Mouse (Mus musculus) heart, postnatal 0 days (tissue): Measurements from ENCODE around the gene Fam163a. TPM values are rescaled to one million over a fixed set of nuclear protein-coding genes. Genes with fewer than 3 reads are reported as not detected.
A peak's percentile ranks its signal among the peaks of the same experiment; 100 is the strongest.

ENCODE experiments used
- ATAC-seq: fragments of 200-750 bp; cut with Nextera tagmentation; 2 replicates; pipeline ENCODE4 v1.8.0; 2017; ENCODE audit warnings: low read depth, moderate number of reproducible peaks, moderate library complexity; ENCODE audit not compliant: insufficient read depth
- DNase-seq: peaks from one replicate; pipeline ENCODE4 v3.0.0-alpha.2; 2016; ENCODE audit warnings: low spot score
- H3K27ac ChIP-seq: fragments of 300-500 bp; sonication (generic); 2 replicates; pipeline ENCODE4 v1.5.1; 2014; ENCODE audit warnings: low read depth, mild to moderate bottlenecking
- H3K27me3 ChIP-seq: fragments of 300-500 bp; sonication (generic); 2 replicates; pipeline ENCODE4 v1.6.1; 2014; ENCODE audit warnings: low read length, mixed read lengths; ENCODE audit not compliant: control insufficient read depth, insufficient read depth
- H3K36me3 ChIP-seq: fragments of 300-500 bp; sonication (generic); replicated peaks from 2 replicates; pipeline ENCODE4 v1.6.1; 2014; ENCODE audit warnings: low read length, mixed read lengths; ENCODE audit not compliant: control insufficient read depth, insufficient read depth
- H3K4me1 ChIP-seq: fragments of 300-500 bp; sonication (generic); 2 replicates; pipeline ENCODE4 v1.6.1; 2014; ENCODE audit warnings: antibody characterized with exemption; ENCODE audit not compliant: control insufficient read depth, insufficient read depth
- H3K4me2 ChIP-seq: fragments of 300-500 bp; sonication (generic); 2 replicates; pipeline ENCODE4 v1.6.1; 2014; ENCODE audit warnings: low read depth, mild to moderate bottlenecking, low read length, moderate library complexity
- H3K4me3 ChIP-seq: fragments of 300-500 bp; sonication (generic); 2 replicates; pipeline ENCODE4 v1.5.1; 2014; ENCODE audit warnings: low read depth, low read length
- H3K9ac ChIP-seq: fragments of 300-500 bp; sonication (generic); replicated peaks from 2 replicates; pipeline ENCODE4 v1.6.1; 2014; ENCODE audit warnings: low read depth, low read length, mixed read lengths
- H3K9me3 ChIP-seq: fragments of 300-500 bp; sonication (generic); replicated peaks from 2 replicates; pipeline ENCODE4 v1.6.1; 2016; ENCODE audit warnings: low read length; ENCODE audit not compliant: control insufficient read depth
- CTCF ChIP-seq: IDR thresholded peaks from 2 replicates; pipeline ENCODE4 v1.5.1; 2016; ENCODE audit warnings: antibody characterized with exemption, control low read depth, low read depth
- EP300 ChIP-seq: IDR thresholded peaks from 2 replicates; pipeline ENCODE4 v1.6.1; 2016; ENCODE audit warnings: antibody characterized with exemption, low read depth
- WGBS: fragments of 180-500 bp; shearing (Covaris S2); extraction: QIAGEN DNeasy Blood & Tissue Kit; methylation state at CpG from one replicate; pipeline ENCODE4 v1.1.7; 2014; 5-methylcytosine and 5-hydroxymethylcytosine counted together
- polyA plus RNA-seq: library from polyadenylated mRNA; unstranded; fragments of >200 nt; fragmentation: Nextera tagmentation; extraction: Ambion mirVana; gene quantifications from 2 replicates; pipeline ENCODE4 v1.2.1, GENCODE M21; 2015
- total RNA-seq: library from RNA; depleted of rRNA; stranded (reverse); fragments of >200 nt; gene quantifications from 2 replicates; pipeline ENCODE4 v1.2.3, GENCODE M21; 2014; ENCODE audit warnings: low replicate concordance

Gene Fam163a
- total and polyA plus RNA-seq, 2 experiments from 2014 or later: 1.6 to 1.8 TPM

DNA sequence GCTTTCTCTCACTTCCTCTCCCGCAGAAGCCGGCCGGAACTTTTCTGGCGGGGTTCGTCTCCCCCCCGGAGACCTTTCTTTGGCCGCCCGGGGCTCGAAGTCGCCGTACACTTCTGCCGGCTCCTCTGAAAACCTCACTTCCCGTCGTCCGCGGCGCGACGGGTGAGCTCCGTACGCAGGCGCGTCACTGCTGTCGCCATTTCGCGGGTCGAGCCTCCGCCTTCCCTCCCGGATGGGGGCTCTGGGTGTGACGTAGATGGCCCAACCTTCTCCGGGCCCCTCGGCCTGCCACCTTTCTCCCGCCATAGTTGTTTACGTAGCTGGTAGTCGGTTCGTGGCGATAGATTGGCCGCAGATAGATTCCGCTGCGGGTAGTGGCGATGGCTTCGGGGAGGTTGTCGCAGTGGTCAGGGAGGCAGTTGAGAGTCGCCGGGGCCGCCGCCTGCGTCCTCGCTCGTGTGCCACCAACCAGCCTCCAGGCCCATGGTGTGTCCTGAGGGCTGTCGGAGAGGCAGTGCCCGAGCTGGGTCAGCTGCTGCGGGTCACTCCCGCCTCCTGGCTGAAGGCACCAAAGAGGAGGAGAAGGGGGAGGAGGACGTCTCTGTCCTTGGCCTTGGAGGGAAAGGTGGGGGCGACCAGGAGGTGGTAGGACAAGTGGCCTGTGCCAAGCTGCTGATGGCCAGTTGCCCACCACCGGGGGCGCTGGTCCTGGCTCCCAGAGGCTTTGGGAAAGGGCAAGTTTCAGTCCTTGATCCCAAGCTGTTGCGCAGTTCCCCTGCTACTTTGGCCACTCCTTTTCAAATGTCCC is 168.7 kb downstream of the Fam163a start, which contains the start of gene Tor1aip1:
TSS of gene Tor1aip1 (minus strand) at position 551 of the 808 bp plus-strand sequence.
- WGBS: 0% methylated on average over 59 of the region's 59 CpGs
- DNase-seq: peak; percentile 98
- H3K4me1 ChIP-seq: peaks cover 6% of the 10 kb centered on the region

GRCm38 (mm10) chr1:156035269-156035929 is 169.4 kb downstream of the Fam163a start, which contains the start of gene Tor1aip2:
Gene Tor1aip2, plus strand, starts transcription at chr1:156035403.
- peaks cover 34% of the 10 kb centered on the region for H3K36me3 ChIP-seq
- TF ChIP-seq EP300 (no peak), CTCF (no peak)
- peak within 1 kb of the TSS; percentile 67 for H3K4me2 ChIP-seq
- H3K27ac ChIP-seq: peak within 1 kb of the TSS; percentile 100
- peaks cover 6% of the 10 kb centered on the region for H3K4me1 ChIP-seq
- peak within 1 kb of the TSS; percentile 94 for H3K9ac ChIP-seq
- no peaks in the 10 kb centered on the region for H3K9me3 ChIP-seq
- WGBS: 0% methylated on average over 40 of the region's 59 CpGs
- no peaks in the 10 kb centered on the region for H3K27me3 ChIP-seq
- peak within 1 kb of the TSS; percentile 93 for H3K4me3 ChIP-seq
- DNase-seq (peak; percentile 78), ATAC-seq (peak; percentile 49)

More for the DNA sequence above, 168.7 kb downstream of the Fam163a start, which contains the start of gene Tor1aip1:
- H3K27me3 ChIP-seq: no peaks in the 10 kb centered on the region
- peak; percentile 90 for ATAC-seq
- no peaks in the 10 kb centered on the region for H3K9me3 ChIP-seq
- H3K27ac ChIP-seq: peak within 1 kb of the TSS; percentile 100
- peak within 1 kb of the TSS; percentile 67 for H3K4me2 ChIP-seq
- peaks cover 28% of the 10 kb centered on the region for H3K36me3 ChIP-seq
- peak within 1 kb of the TSS; percentile 94 for H3K9ac ChIP-seq
- TF ChIP-seq CTCF: peak; percentile 89
- TF ChIP-seq EP300: peak; percentile 78
- peak within 1 kb of the TSS; percentile 93 for H3K4me3 ChIP-seq

DNA sequence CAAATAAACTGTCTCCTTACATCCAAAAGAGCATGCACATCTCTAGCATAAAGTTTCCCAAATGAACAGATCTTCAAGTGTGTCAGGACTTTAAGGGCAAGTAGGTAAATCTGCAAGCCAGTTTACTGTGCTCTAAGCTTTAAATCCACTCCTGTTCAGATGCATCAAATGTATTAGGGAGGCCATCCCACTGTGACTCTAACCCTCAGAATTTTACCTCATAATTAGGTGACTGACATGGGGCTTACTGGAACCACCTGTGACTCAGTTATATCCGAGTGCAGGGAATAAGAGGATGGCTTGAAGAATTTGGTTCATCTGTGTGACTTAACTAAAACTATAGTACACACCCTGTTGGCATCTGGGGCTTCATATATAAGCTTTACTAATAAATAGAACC is 170.2 kb downstream of the Fam163a start:
- Histone ChIP-seq H3K9ac (peak overlapping the region; percentile 94), H3K4me1 (peaks cover 6% of the 10 kb centered on the region), H3K9me3 (no peaks in the 10 kb centered on the region), H3K4me2 (peak overlapping the region; percentile 67), H3K27ac (peak overlapping the region; percentile 20; the same call in 1 of the 2 replicates), H3K27me3 (no peaks in the 10 kb centered on the region), H3K36me3 (peaks cover 42% of the 10 kb centered on the region), H3K4me3 (peak overlapping the region; percentile 93)
- 21% methylated on average over 1 of the region's 1 CpGs for WGBS
- ATAC-seq (no peak), DNase-seq (no peak)
- TF ChIP-seq CTCF: no peak
- TF ChIP-seq EP300: no peak

DNA sequence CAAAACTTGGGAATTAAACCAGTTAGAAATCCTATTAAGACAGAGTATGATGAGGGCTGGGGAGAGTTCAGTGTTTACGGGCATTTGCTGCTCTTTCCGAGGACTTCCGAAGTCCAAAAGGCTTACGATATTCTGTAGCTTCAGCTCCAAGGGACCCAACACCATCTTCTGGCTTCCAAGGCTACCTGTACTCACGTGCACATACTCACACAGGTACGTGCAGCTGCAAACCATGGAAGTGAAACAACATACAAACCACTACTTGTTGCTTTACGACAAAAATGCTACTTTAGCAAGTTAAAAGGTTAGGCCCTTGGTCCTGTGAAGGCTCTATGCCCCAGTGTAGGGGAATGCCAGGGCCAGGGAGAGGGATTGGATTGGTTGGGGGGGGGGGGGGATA is 170.9 kb downstream of the Fam163a start:
- Histone ChIP-seq H3K9me3 (no peaks in the 10 kb centered on the region), H3K4me3 (no peak overlapping the region), H3K36me3 (peaks cover 49% of the 10 kb centered on the region), H3K4me2 (no peak overlapping the region; the same call in 1 of the 2 replicates), H3K27ac (no peak overlapping the region), H3K4me1 (peaks cover 6% of the 10 kb centered on the region), H3K9ac (no peak overlapping the region), H3K27me3 (no peaks in the 10 kb centered on the region)
- ATAC-seq (no peak), DNase-seq (no peak)
- no peak for TF ChIP-seq CTCF
- TF ChIP-seq EP300: no peak
- 93% methylated on average over 7 of the region's 7 CpGs for WGBS

DNA sequence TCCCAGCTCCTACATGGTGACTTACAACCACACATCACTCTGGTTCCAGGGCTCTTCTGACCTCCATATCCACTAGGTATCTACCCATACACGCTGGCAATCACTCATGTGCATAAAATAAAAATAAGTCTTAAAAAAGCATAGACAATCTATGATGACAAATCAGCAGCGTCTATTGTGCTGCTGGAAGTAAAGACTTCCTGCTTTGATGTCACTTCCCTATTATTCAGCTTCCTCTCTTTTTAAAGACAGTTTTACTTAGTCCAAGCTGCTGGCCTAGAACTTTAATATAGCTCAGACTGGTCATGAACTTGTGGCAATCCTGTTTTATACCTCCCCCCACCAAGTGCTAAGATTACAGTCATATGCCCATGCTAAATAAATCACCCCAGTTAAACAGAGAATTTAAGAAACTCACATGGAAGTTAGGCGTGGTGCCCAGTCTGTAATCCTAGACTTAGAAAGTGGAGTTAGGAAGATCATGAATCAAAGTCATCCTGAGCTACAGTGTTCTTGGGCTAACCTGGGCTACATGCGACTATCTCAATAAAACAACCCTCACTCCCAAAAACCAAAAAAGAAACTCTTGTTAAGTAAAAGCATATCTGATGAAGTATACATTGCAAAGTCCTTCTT is 176.4 kb downstream of the Fam163a start:
- no peak for ATAC-seq
- Histone ChIP-seq H3K4me3 (no peak overlapping the region), H3K9me3 (no peaks in the 10 kb centered on the region), H3K27me3 (no peaks in the 10 kb centered on the region), H3K36me3 (peaks cover 78% of the 10 kb centered on the region), H3K4me2 (no peak overlapping the region), H3K4me1 (no peaks in the 10 kb centered on the region), H3K9ac (no peak overlapping the region), H3K27ac (no peak overlapping the region)
- DNase-seq: no peak
- no peak for TF ChIP-seq CTCF
- no peak for TF ChIP-seq EP300
- WGBS: 83% methylated on average over 4 of the region's 4 CpGs
